Comparison of ENCODE assay signal across 9 mouse cellular contexts in genomic region chr7:99107566-99107965, GRCm38 (mm10). TPM values are rescaled to one million over a fixed set of nuclear protein-coding genes. Genes with fewer than 3 reads are reported as not detected.
DNase-seq lines count a peak whose midpoint lies in the region; ATAC-seq and TF ChIP-seq lines count a peak whose summit lies in the region.
"Had no signal": no experiment of that assay in that cellular context is flagged by ENCODE, and none has a peak within 500 bp of the region (broad histone marks: within the 10 kb centered on the region; RNA-seq: fewer than 3 reads in every experiment).

No protein-coding gene starts in this region.

- no peak overlapping the region for H3K4me2 ChIP-seq in lung, postnatal 0 days (replicated peaks; ENCODE audit: low read depth, low read length)
- H3K4me2 ChIP-seq: liver, embryonic 15.5 days had no signal

- H3K36me3 ChIP-seq in lung, postnatal 0 days (ENCODE audit: insufficient read depth, low read length): 0 out of 2 replicates have a peak, but pooled peaks cover 4% of the 10 kb centered on the region
- H3K36me3 ChIP-seq: liver, embryonic 15.5 days had no signal

- H3K27me3 ChIP-seq in Patski: no peaks in the 10 kb centered on the region
- no peaks in the 10 kb centered on the region for H3K27me3 ChIP-seq in lung, postnatal 0 days (replicated peaks; ENCODE audit: insufficient read depth, low read length)
- H3K27me3 ChIP-seq: liver, embryonic 15.5 days had no signal

- H3K4me3 ChIP-seq in lung, postnatal 0 days (ENCODE audit: low read depth, low read length): no peak overlapping the region
- H3K4me3 ChIP-seq: liver, embryonic 15.5 days had no signal

- peak; percentile 61 for DNase-seq in cerebellum, adult 9-10 months
- no peak for DNase-seq in cerebellum, adult 8-10 months
- DNase-seq in left cerebral cortex, adult 11 months (ENCODE audit: low spot score): peak; percentile 28
- DNase-seq in left cerebral cortex, adult 8-10 months (ENCODE audit: low spot score in 2 of 2): no peak
- no peak for DNase-seq in Patski (ENCODE audit: low read depth, low spot score)
- peak; percentile 87 for DNase-seq in lung, postnatal 0 days (ENCODE audit: low spot score)
- no peak for DNase-seq in testis, postnatal 14 days (ENCODE audit: low spot score)
- DNase-seq in cerebellum, adult 11-12 months: no peak

- CTCF ChIA-PET in Patski (lab: Charles Lee): interaction anchor here (0.7 to 6.4 kb wide), 10 partner anchors 9 to 44 kb away, joined by 3 to 55 read pairs (median 4); no protein-coding TSS in a partner anchor

- no peak overlapping the region for H3K9ac ChIP-seq in lung, postnatal 0 days (replicated peaks; ENCODE audit: low read depth)
- H3K9ac ChIP-seq: liver, embryonic 15.5 days had no signal

- H3K27ac ChIP-seq in lung, postnatal 0 days (ENCODE audit: low read length): no peak overlapping the region
- H3K27ac ChIP-seq: liver, embryonic 15.5 days had no signal

- POLR2A ChIA-PET in Patski (lab: Charles Lee): interaction anchor here (1.6 to 1.7 kb wide), 2 partner anchors 34 to 44 kb away, joined by 3 to 4 read pairs; partner anchors contain the start of gene Uvrag

- 27% methylated on average over 3 of the region's 3 CpGs for WGBS in lung, postnatal 0 days

- peak; percentile 65 for TF ChIP-seq CTCF in Patski (IDR thresholded peaks at IDR 0.05)
- peak; percentile 78 for TF ChIP-seq CTCF in lung, postnatal 0 days (IDR thresholded peaks at IDR 0.05)

- ATAC-seq in Patski: no peak
- ATAC-seq in lung, postnatal 0 days: peak; percentile 65; the same call in 1 of the 2 replicates

- in situ Hi-C loops in Patski (cut with MboI; ENCODE audit: low pct_unique_long_range_greater_than_20kb): loop anchor here (5.0 kb wide), 1 partner anchor 35 kb away; the partner anchor contains the start of gene Uvrag

- H3K9me3 ChIP-seq in lung, postnatal 0 days (ENCODE audit: low read length): no peaks in the 10 kb centered on the region
- H3K9me3 ChIP-seq: liver, embryonic 15.5 days had no signal

- TF ChIP-seq EP300 in lung, postnatal 0 days (IDR thresholded peaks at IDR 0.05): no peak

- peaks cover 3% of the 10 kb centered on the region; the same call in 1 of the 2 replicates for H3K4me1 ChIP-seq in lung, postnatal 0 days (ENCODE audit: insufficient read depth, low read depth, low read length)

RNA-seq across cellular contexts. Expression of gene Uvrag, which starts 33.4 kb away (rescaled TPM):
- 10 to 100 TPM; 53.5 to 64.9 (median 54.4) TPM for total RNA-seq in left cerebral cortex, adult 8-10 months (2022)
- polyA plus RNA-seq in Patski (2021): 29.6 TPM
- polyA plus RNA-seq in lung, postnatal 0 days (2015; fragmentation: Nextera tagmentation; extraction: Ambion mirVana): 23.4 and 28.6 TPM in 2 replicates

Comparison
In these comparisons a context has a peak if more than half of its experiments do, and no peak if none do; other contexts are left out.
1. DNase-seq: peak in cerebellum, adult 9-10 months (single experiment), left cerebral cortex, adult 11 months (single experiment) and lung, postnatal 0 days (single experiment); none in cerebellum, adult 8-10 months (single experiment), left cerebral cortex, adult 8-10 months (0 of 2), Patski (single experiment), testis, postnatal 14 days (single experiment) and cerebellum, adult 11-12 months (single experiment).